Mouse (Mus musculus) lung, postnatal 0 days (tissue): ENCODE measurements around the gene Cfap300.

Experiments used
- CTCF ChIP-seq: IDR thresholded peaks from 2 replicates; pipeline ENCODE4 v1.5.1; 2016; ENCODE audit warnings: antibody characterized with exemption, mild to moderate bottlenecking
- EP300 ChIP-seq: IDR thresholded peaks from 2 replicates; pipeline ENCODE4 v1.6.1; 2016; ENCODE audit warnings: antibody characterized with exemption, mild to moderate bottlenecking, control low read depth

DNA sequence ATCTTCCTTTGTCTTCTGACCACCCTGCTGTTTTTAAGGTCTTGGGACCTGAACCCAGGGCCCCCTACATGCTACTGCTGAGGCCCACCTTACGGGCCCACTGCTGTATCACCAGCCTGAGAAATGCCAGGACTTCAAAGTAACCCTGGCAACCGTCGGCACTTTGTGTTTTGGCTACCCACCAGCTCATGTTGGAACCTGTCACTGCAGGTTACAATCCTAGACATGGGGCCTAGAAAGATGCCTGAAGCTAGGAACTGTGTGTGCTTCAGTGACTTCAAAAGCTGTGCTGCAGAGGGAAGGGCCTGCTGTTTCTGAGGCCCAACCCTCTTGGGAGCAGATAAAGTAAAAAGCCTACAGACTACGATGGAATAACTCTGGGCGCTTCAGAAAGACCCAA, 9.8 kb downstream of the Cfap300 start:
- no peak for TF ChIP-seq CTCF
- no peak for TF ChIP-seq EP300
